Comparison of ENCODE assay signal across 19 mouse cellular contexts in the genomic region with DNA sequence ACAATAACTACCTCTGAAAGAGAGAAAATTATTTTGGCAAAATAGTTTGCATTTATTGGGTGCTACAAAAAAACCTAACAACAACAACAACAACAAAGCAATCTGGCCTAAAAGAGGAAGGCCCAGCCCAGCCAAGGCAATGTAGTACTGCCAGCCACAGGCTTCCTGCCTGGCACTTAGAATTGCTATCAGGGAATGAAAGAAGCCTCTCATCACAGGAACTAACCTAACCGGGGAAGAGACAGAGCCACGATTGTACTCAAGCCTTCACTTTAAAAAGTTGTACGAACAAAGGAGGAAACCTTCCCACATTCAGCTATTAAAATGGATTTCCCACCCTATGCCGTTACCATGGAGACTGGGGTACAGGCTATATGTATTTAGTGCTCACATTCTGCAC. TPM values are rescaled to one million over a fixed set of nuclear protein-coding genes. Genes with fewer than 3 reads are reported as not detected.
DNase-seq lines count a peak whose midpoint lies in the region; ATAC-seq and TF ChIP-seq lines count a peak whose summit lies in the region.
"Had no signal": no experiment of that assay in that cellular context is flagged by ENCODE, and none has a peak within 500 bp of the region (broad histone marks: within the 10 kb centered on the region; RNA-seq: fewer than 3 reads in every experiment).

No protein-coding gene starts in this region.

- peak; percentile 40; the same call in 1 of the 2 replicates for ATAC-seq in hindbrain, embryonic 16.5 days
- no peak for ATAC-seq in hindbrain, embryonic 13.5 days (ENCODE audit: low FRiP score)
- ATAC-seq in midbrain, postnatal 0 days (ENCODE audit: low FRiP score) = no peak
- no peak for ATAC-seq in liver, postnatal 0 days

- H3K27ac ChIP-seq in hindbrain, embryonic 16.5 days (ENCODE audit: low read depth, low read length) = no peak overlapping the region
- H3K27ac ChIP-seq in hindbrain, embryonic 13.5 days = no peak overlapping the region
- no peak overlapping the region for H3K27ac ChIP-seq in midbrain, postnatal 0 days (ENCODE audit: low read depth, low read length)
- no peak overlapping the region for H3K27ac ChIP-seq in midbrain, embryonic 10.5 days (replicated peaks)
- no peak overlapping the region for H3K27ac ChIP-seq in liver, postnatal 0 days (ENCODE audit: low read depth)
- H3K27ac ChIP-seq: heart, embryonic 10.5 days; hindbrain, embryonic 15.5 days; kidney, postnatal 0 days; limb, embryonic 15.5 days; macrophage had no signal

- H3K4me1 ChIP-seq in hindbrain, embryonic 16.5 days (ENCODE audit: control insufficient read depth, insufficient read depth, low read depth, low read length) = no peaks in the 10 kb centered on the region
- H3K4me1 ChIP-seq in hindbrain, embryonic 13.5 days (replicated peaks) = no peaks in the 10 kb centered on the region
- H3K4me1 ChIP-seq in midbrain, postnatal 0 days (ENCODE audit: insufficient read depth, low read length) = no peaks in the 10 kb centered on the region
- no peaks in the 10 kb centered on the region for H3K4me1 ChIP-seq in midbrain, embryonic 10.5 days
- peaks cover 18% of the 10 kb centered on the region; the same call in 1 of the 2 replicates for H3K4me1 ChIP-seq in megakaryocyte, embryonic 14.5 days
- H3K4me1 ChIP-seq in liver, postnatal 0 days (ENCODE audit: insufficient read depth) = no peaks in the 10 kb centered on the region
- H3K4me1 ChIP-seq: heart, embryonic 10.5 days; hindbrain, embryonic 15.5 days; limb, embryonic 15.5 days had no signal

- no peaks in the 10 kb centered on the region for H3K36me3 ChIP-seq in hindbrain, embryonic 16.5 days (ENCODE audit: control insufficient read depth, insufficient read depth, low read length)
- H3K36me3 ChIP-seq in hindbrain, embryonic 13.5 days = 0 out of 2 replicates have a peak, but pooled peaks cover 3% of the 10 kb centered on the region
- no peaks in the 10 kb centered on the region for H3K36me3 ChIP-seq in midbrain, postnatal 0 days (ENCODE audit: insufficient read depth, low read length)
- peaks cover 5% of the 10 kb centered on the region for H3K36me3 ChIP-seq in midbrain, embryonic 10.5 days
- peaks cover 15% of the 10 kb centered on the region for H3K36me3 ChIP-seq in megakaryocyte, embryonic 14.5 days (replicated peaks; ENCODE audit: low read length)
- no peaks in the 10 kb centered on the region for H3K36me3 ChIP-seq in liver, postnatal 0 days (replicated peaks; ENCODE audit: insufficient read depth, low read length)
- H3K36me3 ChIP-seq: hindbrain, embryonic 15.5 days; limb, embryonic 15.5 days had no signal

- H3K27me3 ChIP-seq in hindbrain, embryonic 16.5 days (replicated peaks; ENCODE audit: control insufficient read depth, insufficient read depth, low read length) = no peaks in the 10 kb centered on the region
- no peaks in the 10 kb centered on the region; the same call in 1 of the 2 replicates for H3K27me3 ChIP-seq in hindbrain, embryonic 13.5 days
- no peaks in the 10 kb centered on the region for H3K27me3 ChIP-seq in midbrain, postnatal 0 days (ENCODE audit: insufficient read depth, low read length)
- H3K27me3 ChIP-seq in midbrain, embryonic 10.5 days (ENCODE audit: low read depth, poor library complexity, severe bottlenecking) = peaks cover 62% of the 10 kb centered on the region
- H3K27me3 ChIP-seq in megakaryocyte, embryonic 14.5 days (replicated peaks) = no peaks in the 10 kb centered on the region
- no peaks in the 10 kb centered on the region for H3K27me3 ChIP-seq in liver, postnatal 0 days (ENCODE audit: insufficient read depth, low read length)
- H3K27me3 ChIP-seq: hindbrain, embryonic 15.5 days; limb, embryonic 15.5 days had no signal

- 34% methylated on average over 4 of the region's 4 CpGs for WGBS in hindbrain, embryonic 16.5 days
- 61% methylated on average over 4 of the region's 4 CpGs for WGBS in hindbrain, embryonic 13.5 days
- 39% methylated on average over 4 of the region's 4 CpGs for WGBS in midbrain, postnatal 0 days
- WGBS in midbrain, embryonic 10.5 days = 74% methylated on average over 4 of the region's 4 CpGs
- WGBS in liver, postnatal 0 days (ENCODE audit: insufficient replicate concordance) = 62% methylated on average over 4 of the region's 4 CpGs

- no peak overlapping the region for H3K4me2 ChIP-seq in hindbrain, embryonic 16.5 days (ENCODE audit: low read length)
- no peak overlapping the region for H3K4me2 ChIP-seq in hindbrain, embryonic 13.5 days
- H3K4me2 ChIP-seq in midbrain, postnatal 0 days (ENCODE audit: low read depth, low read length, poor library complexity, severe bottlenecking) = no peak overlapping the region
- no peak overlapping the region for H3K4me2 ChIP-seq in liver, postnatal 0 days (ENCODE audit: low read depth, low read length)
- H3K4me2 ChIP-seq: hindbrain, embryonic 15.5 days; limb, embryonic 15.5 days had no signal

- no peak overlapping the region for H3K4me3 ChIP-seq in hindbrain, embryonic 16.5 days (ENCODE audit: low read length)
- H3K4me3 ChIP-seq in hindbrain, embryonic 13.5 days = no peak overlapping the region
- no peak overlapping the region for H3K4me3 ChIP-seq in midbrain, postnatal 0 days (ENCODE audit: low read depth, low read length)
- no peak overlapping the region for H3K4me3 ChIP-seq in midbrain, embryonic 10.5 days
- H3K4me3 ChIP-seq in megakaryocyte, embryonic 14.5 days (replicated peaks) = peak overlapping the region; percentile 53
- H3K4me3 ChIP-seq in liver, postnatal 0 days (ENCODE audit: low read depth, low read length) = no peak overlapping the region
- H3K4me3 ChIP-seq: heart, embryonic 10.5 days; hindbrain, embryonic 15.5 days; limb, embryonic 15.5 days had no signal

- DNase-seq in midbrain, postnatal 0 days (ENCODE audit: low spot score) = peak; percentile 28
- no peak for DNase-seq in midbrain, embryonic 10.5 days (ENCODE audit: low spot score)
- peak; percentile 30 for DNase-seq in brain, adult 2 months (ENCODE audit: low read depth, low spot score)
- no peak for DNase-seq in frontal cortex, postnatal 10 days (ENCODE audit: low spot score in 2 of 2)
- DNase-seq in liver, postnatal 0 days = no peak
- DNase-seq: embryo, embryonic 11 days; gastrocnemius, postnatal 36 days; heart, postnatal 10 days; kidney, adult 11 months; lung, adult 18-20 months; thymus, postnatal 14 days had no signal

- TF ChIP-seq EP300 in liver, postnatal 0 days (IDR thresholded peaks at IDR 0.05; ENCODE audit: low read depth) = no peak

- no peaks in the 10 kb centered on the region for H3K9me3 ChIP-seq in hindbrain, embryonic 16.5 days (ENCODE audit: control insufficient read depth, low read length)
- H3K9me3 ChIP-seq in hindbrain, embryonic 13.5 days = no peaks in the 10 kb centered on the region
- H3K9me3 ChIP-seq in midbrain, postnatal 0 days (ENCODE audit: low read length) = no peaks in the 10 kb centered on the region
- no peaks in the 10 kb centered on the region for H3K9me3 ChIP-seq in midbrain, embryonic 10.5 days (replicated peaks)
- no peaks in the 10 kb centered on the region for H3K9me3 ChIP-seq in megakaryocyte, embryonic 14.5 days
- H3K9me3 ChIP-seq in liver, postnatal 0 days (ENCODE audit: low read length) = no peaks in the 10 kb centered on the region
- H3K9me3 ChIP-seq: heart, embryonic 10.5 days; hindbrain, embryonic 15.5 days; limb, embryonic 15.5 days had no signal

- no peak for TF ChIP-seq CTCF in midbrain, postnatal 0 days (IDR thresholded peaks at IDR 0.05)
- no peak for TF ChIP-seq CTCF in liver, postnatal 0 days (IDR thresholded peaks at IDR 0.05; ENCODE audit: low read depth)

- no peak overlapping the region for H3K9ac ChIP-seq in hindbrain, embryonic 16.5 days (ENCODE audit: low read depth, low read length)
- no peak overlapping the region for H3K9ac ChIP-seq in hindbrain, embryonic 13.5 days
- no peak overlapping the region for H3K9ac ChIP-seq in midbrain, postnatal 0 days (replicated peaks; ENCODE audit: low read length, poor library complexity, severe bottlenecking)
- H3K9ac ChIP-seq in liver, postnatal 0 days (replicated peaks) = no peak overlapping the region
- H3K9ac ChIP-seq: hindbrain, embryonic 15.5 days; limb, embryonic 15.5 days had no signal

RNA-seq across cellular contexts. Expression of a gene that starts 18.1 kb away (rescaled TPM):
- 45.1 and 53.5 TPM in 2 replicates for polyA plus RNA-seq in hindbrain, embryonic 16.5 days (2015; fragmentation: Nextera tagmentation; extraction: Ambion mirVana)
- polyA plus RNA-seq in hindbrain, embryonic 13.5 days (2015; fragmentation: Nextera tagmentation; extraction: Ambion mirVana) = 49.1 and 53.2 TPM in 2 replicates
- total RNA-seq in midbrain, postnatal 0 days (2014; rRNA removed) = 40.3 and 41.4 TPM in 2 replicates
- 54.6 and 56.7 TPM in 2 replicates for polyA plus RNA-seq in midbrain, postnatal 0 days (2015; fragmentation: Nextera tagmentation; extraction: Ambion mirVana)
- 41.1 and 43.2 TPM in 2 replicates for polyA plus RNA-seq in midbrain, embryonic 10.5 days (2016; fragmentation: Nextera tagmentation; extraction: Ambion mirVana)
- polyA plus RNA-seq in megakaryocyte, embryonic 14.5 days (2012; ENCODE audit: insufficient read depth, low replicate concordance) = 5.3 TPM in 1 of 2 replicates, not detected in the other
- polyA plus RNA-seq in liver, postnatal 0 days (2015; fragmentation: Nextera tagmentation; extraction: Ambion mirVana) = 44.0 and 47.1 TPM in 2 replicates

RNA-seq across cellular contexts. Expression of a gene that starts 20.6 kb away (rescaled TPM):
- polyA plus RNA-seq in hindbrain, embryonic 16.5 days (2015; fragmentation: Nextera tagmentation; extraction: Ambion mirVana) = 3.9 and 5.6 TPM in 2 replicates
- polyA plus RNA-seq in hindbrain, embryonic 13.5 days (2015; fragmentation: Nextera tagmentation; extraction: Ambion mirVana) = 8.3 and 8.5 TPM in 2 replicates
- total RNA-seq in midbrain, postnatal 0 days (2014; rRNA removed) = 3.3 and 4.8 TPM in 2 replicates
- 2.6 and 3.0 TPM in 2 replicates for polyA plus RNA-seq in midbrain, postnatal 0 days (2015; fragmentation: Nextera tagmentation; extraction: Ambion mirVana)
- 12.4 and 14.0 TPM in 2 replicates for polyA plus RNA-seq in midbrain, embryonic 10.5 days (2016; fragmentation: Nextera tagmentation; extraction: Ambion mirVana)
- 0.54 TPM in 1 of 2 replicates, not detected in the other for polyA plus RNA-seq in megakaryocyte, embryonic 14.5 days (2012; ENCODE audit: insufficient read depth, low replicate concordance)
- polyA plus RNA-seq in liver, postnatal 0 days (2015; fragmentation: Nextera tagmentation; extraction: Ambion mirVana) = 2.0 and 2.1 TPM in 2 replicates

RNA-seq across cellular contexts. Expression of a gene that starts 57.3 kb away (rescaled TPM):
- 5.6 and 6.0 TPM in 2 replicates for polyA plus RNA-seq in hindbrain, embryonic 16.5 days (2015; fragmentation: Nextera tagmentation; extraction: Ambion mirVana)
- polyA plus RNA-seq in hindbrain, embryonic 13.5 days (2015; fragmentation: Nextera tagmentation; extraction: Ambion mirVana) = 7.3 and 8.5 TPM in 2 replicates
- total RNA-seq in midbrain, postnatal 0 days (2014; rRNA removed) = 5.3 and 8.0 TPM in 2 replicates
- 6.4 and 6.7 TPM in 2 replicates for polyA plus RNA-seq in midbrain, postnatal 0 days (2015; fragmentation: Nextera tagmentation; extraction: Ambion mirVana)
- polyA plus RNA-seq in midbrain, embryonic 10.5 days (2016; fragmentation: Nextera tagmentation; extraction: Ambion mirVana) = 6.6 and 7.1 TPM in 2 replicates
- 1.1 and 1.6 TPM in 2 replicates for polyA plus RNA-seq in megakaryocyte, embryonic 14.5 days (2012; ENCODE audit: insufficient read depth, low replicate concordance)
- polyA plus RNA-seq in liver, postnatal 0 days (2015; fragmentation: Nextera tagmentation; extraction: Ambion mirVana) = 2.5 and 2.7 TPM in 2 replicates

RNA-seq across cellular contexts. Expression of a gene that starts 57.4 kb away (rescaled TPM):
- polyA plus RNA-seq in hindbrain, embryonic 16.5 days (2015; fragmentation: Nextera tagmentation; extraction: Ambion mirVana) = 87.1 and 100 TPM in 2 replicates
- 84.0 and 86.8 TPM in 2 replicates for polyA plus RNA-seq in hindbrain, embryonic 13.5 days (2015; fragmentation: Nextera tagmentation; extraction: Ambion mirVana)
- 43.0 and 48.0 TPM in 2 replicates for total RNA-seq in midbrain, postnatal 0 days (2014; rRNA removed)
- polyA plus RNA-seq in midbrain, postnatal 0 days (2015; fragmentation: Nextera tagmentation; extraction: Ambion mirVana) = 107 and 108 TPM in 2 replicates
- 32.7 and 42.6 TPM in 2 replicates for polyA plus RNA-seq in midbrain, embryonic 10.5 days (2016; fragmentation: Nextera tagmentation; extraction: Ambion mirVana)
- polyA plus RNA-seq in megakaryocyte, embryonic 14.5 days (2012; ENCODE audit: insufficient read depth, low replicate concordance) = 2.3 TPM in 1 of 2 replicates, not detected in the other
- polyA plus RNA-seq in liver, postnatal 0 days (2015; fragmentation: Nextera tagmentation; extraction: Ambion mirVana) = 12.9 and 13.1 TPM in 2 replicates

Comparison
In these comparisons a context has a peak if more than half of its experiments do, and no peak if none do; other contexts are left out.
1. DNase-seq: peak in midbrain, postnatal 0 days (single experiment) and brain, adult 2 months (single experiment); none in midbrain, embryonic 10.5 days (single experiment), frontal cortex, postnatal 10 days (0 of 2) and liver, postnatal 0 days (single experiment).